Mouse (Mus musculus) midbrain, embryonic 13.5 days (tissue): ENCODE results near the gene Ift46. TPM values are rescaled to one million over a fixed set of nuclear protein-coding genes. Genes with fewer than 3 reads are reported as not detected.

Source experiments
- ATAC-seq: fragments of 200-750 bp; cut with Nextera tagmentation; 2 replicates; pipeline ENCODE4 v1.8.0; 2017; ENCODE audit warnings: mild to moderate bottlenecking, moderate TSS enrichment, moderate library complexity
- H3K27ac ChIP-seq: fragments of 300-500 bp; sonication (generic); 2 replicates; pipeline ENCODE4 v1.5.1; 2015; ENCODE audit warnings: inconsistent platforms, mild to moderate bottlenecking, moderate library complexity
- H3K27me3 ChIP-seq: fragments of 300-500 bp; sonication (generic); 2 replicates; pipeline ENCODE4 v1.6.1; 2015; ENCODE audit warnings: mild to moderate bottlenecking, inconsistent platforms
- H3K36me3 ChIP-seq: fragments of 300-500 bp; sonication (generic); 2 replicates; pipeline ENCODE4 v1.6.1; 2015; ENCODE audit warnings: mild to moderate bottlenecking, inconsistent platforms
- H3K4me1 ChIP-seq: fragments of 300-500 bp; sonication (generic); replicated peaks from 2 replicates; pipeline ENCODE4 v1.6.1; 2015; ENCODE audit warnings: inconsistent platforms
- H3K4me2 ChIP-seq: fragments of 300-500 bp; sonication (generic); replicated peaks from 2 replicates; pipeline ENCODE4 v1.6.1; 2015; ENCODE audit warnings: moderate library complexity, mild to moderate bottlenecking, inconsistent platforms
- H3K4me3 ChIP-seq: fragments of 300-500 bp; sonication (generic); replicated peaks from 2 replicates; pipeline ENCODE4 v1.5.1; 2015; ENCODE audit warnings: mild to moderate bottlenecking, inconsistent platforms
- H3K9ac ChIP-seq: fragments of 300-500 bp; sonication (generic); replicated peaks from 2 replicates; pipeline ENCODE4 v1.6.1; 2015; ENCODE audit warnings: mild to moderate bottlenecking, inconsistent platforms
- H3K9me3 ChIP-seq: fragments of 300-500 bp; sonication (generic); 2 replicates; pipeline ENCODE4 v1.6.1; 2016; ENCODE audit warnings: mild to moderate bottlenecking, inconsistent platforms
- WGBS: fragments of 180-500 bp; shearing (Covaris S2); methylation state at CpG from one replicate; pipeline ENCODE4 v1.1.7; 2015; 5-methylcytosine and 5-hydroxymethylcytosine counted together
- polyA plus RNA-seq: library from polyadenylated mRNA; unstranded; fragments of >200 nt; fragmentation: Nextera tagmentation; extraction: Ambion mirVana; gene quantifications from 2 replicates; pipeline ENCODE4 v1.2.1, GENCODE M21; 2015

The Ift46 gene
- polyA plus RNA-seq, 1 experiment from 2014 or later = 183 TPM

DNA sequence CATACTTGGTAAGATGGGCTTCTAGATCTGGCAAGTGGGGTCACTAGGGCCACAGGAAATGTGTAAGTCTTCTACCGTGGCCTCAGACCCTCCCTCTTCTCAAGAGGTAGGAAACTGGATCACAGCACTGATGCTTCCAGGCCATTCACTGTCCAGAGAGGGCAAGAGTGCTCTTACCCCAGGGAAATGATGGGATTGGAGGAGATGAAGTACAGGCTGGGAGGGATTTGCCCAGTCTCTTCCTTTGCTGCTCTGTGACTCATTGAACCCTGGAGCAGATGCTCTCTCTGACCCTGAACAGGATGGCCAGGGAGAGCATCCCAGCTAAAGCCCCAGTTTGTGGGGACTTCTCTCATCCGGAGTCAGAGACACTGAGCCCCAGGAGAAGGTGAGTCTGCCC lies 43.0 kb upstream of the Ift46 start:
- no peak for ATAC-seq
- Histone ChIP-seq H3K9ac (peak overlapping the region; percentile 36; the same call in 1 of the 2 replicates), H3K4me2 (no peak overlapping the region), H3K9me3 (no peaks in the 10 kb centered on the region), H3K27me3 (no peaks in the 10 kb centered on the region), H3K27ac (peak overlapping the region; percentile 64), H3K4me3 (no peak overlapping the region), H3K4me1 (peaks cover 72% of the 10 kb centered on the region), H3K36me3 (no peaks in the 10 kb centered on the region)
- 48% methylated on average over 2 of the region's 2 CpGs for WGBS

GRCm38 (mm10) chr9:44726431-44727146 lies 41.1 kb upstream of the Ift46 start:
- ATAC-seq = peak; percentile 13; the same call in 1 of the 2 replicates
- H3K9ac ChIP-seq = 0 out of 2 replicates have a peak overlapping the region, but pooled peaks have one; percentile 0

DNA sequence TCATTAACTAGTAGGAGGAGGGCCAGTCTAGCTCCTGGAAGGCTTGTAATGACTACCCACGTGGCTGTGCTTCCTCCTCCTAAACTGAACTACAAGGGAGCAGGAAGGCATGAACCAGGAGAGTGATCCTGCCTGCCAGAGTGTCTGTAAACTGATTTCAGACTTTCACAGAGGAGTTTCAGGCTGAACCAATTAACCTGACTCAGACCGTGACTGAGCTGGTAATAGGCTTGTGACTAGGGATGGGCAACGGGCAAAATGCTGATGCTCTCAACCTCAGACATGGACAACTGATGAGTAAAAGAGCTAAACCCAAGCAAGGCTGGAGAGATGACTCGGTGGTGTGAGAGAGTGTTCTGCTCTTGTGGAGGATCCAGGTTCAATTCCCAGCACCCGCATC lies 40.3 kb upstream of the Ift46 start:
- Histone ChIP-seq H3K9me3 (no peaks in the 10 kb centered on the region), H3K36me3 (no peaks in the 10 kb centered on the region), H3K27ac (no peak overlapping the region), H3K27me3 (peaks cover 3% of the 10 kb centered on the region), H3K4me2 (no peak overlapping the region), H3K4me1 (peaks cover 51% of the 10 kb centered on the region), H3K9ac (no peak overlapping the region), H3K4me3 (no peak overlapping the region)
- 51% methylated on average over 5 of the region's 5 CpGs for WGBS
- ATAC-seq = no peak

More at GRCm38 (mm10) chr9:44726431-44727146, 41.1 kb upstream of the Ift46 start:
- no peaks in the 10 kb centered on the region for H3K9me3 ChIP-seq
- peaks cover 60% of the 10 kb centered on the region for H3K4me1 ChIP-seq
- no peak overlapping the region; the same call in 1 of the 2 replicates for H3K4me2 ChIP-seq
- 40% methylated on average over 10 of the region's 10 CpGs for WGBS
- peak overlapping the region; percentile 49; the same call in 1 of the 2 replicates for H3K27ac ChIP-seq
- H3K36me3 ChIP-seq = no peaks in the 10 kb centered on the region
- no peaks in the 10 kb centered on the region for H3K27me3 ChIP-seq
- no peak overlapping the region for H3K4me3 ChIP-seq

DNA sequence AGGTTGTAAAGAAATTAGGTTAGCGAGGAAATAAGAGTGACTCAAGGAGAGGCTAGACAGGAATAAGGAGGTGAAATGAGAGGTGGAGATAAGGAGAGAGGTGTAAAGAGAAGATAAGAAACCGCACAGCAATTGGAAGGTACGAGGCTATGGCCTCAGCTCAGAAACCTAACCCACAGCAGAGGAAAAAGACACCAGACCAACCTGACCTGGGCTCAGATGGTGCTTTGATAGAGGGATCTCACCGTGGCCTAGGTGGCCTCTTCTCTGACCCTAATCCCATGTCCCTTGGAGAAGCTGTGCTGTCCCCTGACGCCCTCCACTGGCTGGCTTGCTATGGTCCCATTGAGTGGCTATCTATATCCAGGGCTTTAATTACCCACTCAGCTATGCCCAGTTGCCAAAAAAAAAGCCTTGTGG lies 35.6 kb upstream of the Ift46 start:
- 71% methylated on average over 5 of the region's 5 CpGs for WGBS
- Histone ChIP-seq H3K36me3 (no peaks in the 10 kb centered on the region), H3K4me2 (0 out of 2 replicates have a peak overlapping the region, but pooled peaks have one; percentile 100), H3K27ac (no peak overlapping the region), H3K9ac (no peak overlapping the region), H3K9me3 (no peaks in the 10 kb centered on the region), H3K4me3 (no peak overlapping the region), H3K27me3 (peaks cover 31% of the 10 kb centered on the region), H3K4me1 (peaks cover 25% of the 10 kb centered on the region)
- ATAC-seq = no peak

- Histone ChIP-seq H3K4me1 (peaks cover 21% of the 10 kb centered on the region), H3K36me3 (no peaks in the 10 kb centered on the region), H3K9ac (peak overlapping the region; percentile 75; the same call in 1 of the 2 replicates), H3K27me3 (peaks cover 31% of the 10 kb centered on the region), H3K9me3 (no peaks in the 10 kb centered on the region), H3K4me2 (peak overlapping the region; percentile 100), H3K27ac (peak overlapping the region; percentile 45; the same call in 1 of the 2 replicates), H3K4me3 (peak overlapping the region; percentile 63)
- ATAC-seq = no peak
- WGBS = 51% methylated on average over 12 of the region's 12 CpGs
Observed at GRCm38 (mm10) chr9:44732921-44733530, 34.7 kb upstream of the Ift46 start.

- Histone ChIP-seq H3K27me3 (peaks cover 31% of the 10 kb centered on the region), H3K4me1 (peaks cover 21% of the 10 kb centered on the region), H3K4me2 (peak overlapping the region; percentile 100), H3K27ac (peak overlapping the region; percentile 45; the same call in 1 of the 2 replicates), H3K36me3 (no peaks in the 10 kb centered on the region), H3K4me3 (peak overlapping the region; percentile 63), H3K9me3 (no peaks in the 10 kb centered on the region), H3K9ac (peak overlapping the region; percentile 75)
- peak; percentile 57 for ATAC-seq
- 1% methylated on average over 77 of the region's 79 CpGs for WGBS
Observed at GRCm38 (mm10) chr9:44733671-44734523, 33.8 kb upstream of the Ift46 start.

DNA sequence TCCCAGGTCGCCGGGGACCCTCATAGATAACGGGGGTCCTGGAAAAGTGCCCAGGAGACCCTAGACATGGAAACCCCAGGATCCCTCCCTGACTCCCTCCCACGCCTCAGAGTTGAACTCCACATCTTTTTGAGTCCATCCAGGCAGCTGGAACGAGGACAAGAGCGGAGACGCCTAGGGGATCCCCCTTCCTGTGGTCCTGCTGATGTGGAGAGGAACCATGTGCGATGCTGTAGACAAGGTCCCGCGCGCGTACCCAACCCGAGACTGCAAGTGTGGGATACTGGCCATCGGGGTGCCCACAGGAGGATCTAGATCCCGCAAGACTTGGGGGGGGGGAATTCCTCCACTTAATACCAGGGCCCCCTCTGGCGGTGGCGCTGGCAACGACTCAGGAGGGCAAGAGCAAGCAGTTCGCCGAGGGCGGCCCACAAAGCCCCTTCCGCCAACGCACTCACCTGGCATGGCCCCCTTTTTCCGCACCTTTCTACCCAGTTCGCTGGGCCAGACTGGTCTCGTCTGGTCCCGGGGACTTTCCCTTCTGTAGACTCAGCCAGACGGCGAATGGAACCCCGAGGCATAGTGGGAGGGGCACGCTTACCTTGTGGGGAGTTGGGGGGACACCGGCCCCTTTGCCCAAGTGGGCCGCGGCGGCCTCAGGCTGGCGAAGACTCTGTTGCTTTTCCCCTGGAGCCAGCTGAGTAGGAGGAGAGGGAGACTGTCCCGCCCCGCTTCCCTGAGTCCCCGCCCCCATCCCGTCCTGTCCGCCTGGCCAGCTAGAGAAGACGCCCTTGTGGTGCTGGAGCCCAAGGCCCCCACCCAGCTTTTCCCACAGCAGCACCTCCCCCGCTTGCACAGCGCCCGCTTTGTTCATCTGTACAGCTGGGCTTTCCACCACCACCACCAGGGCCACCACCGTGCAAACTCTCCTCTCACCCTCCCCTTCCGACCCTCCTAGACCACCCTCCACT lies 32.9 kb upstream of the Ift46 start, which contains the start of gene Phldb1:
Gene Phldb1 (minus strand): TSS at position 675 of the 971 bp plus-strand sequence.
- H3K4me3 ChIP-seq = peak within 1 kb of the TSS; percentile 63
- H3K27me3 ChIP-seq = peaks cover 31% of the 10 kb centered on the region
- H3K4me1 ChIP-seq = peaks cover 21% of the 10 kb centered on the region
- H3K4me2 ChIP-seq = peak within 1 kb of the TSS; percentile 100
- H3K9ac ChIP-seq = peak within 1 kb of the TSS; percentile 75
- ATAC-seq = peak; percentile 81
- H3K9me3 ChIP-seq = no peaks in the 10 kb centered on the region
- H3K36me3 ChIP-seq = no peaks in the 10 kb centered on the region
- H3K27ac ChIP-seq = peak within 1 kb of the TSS; percentile 25; the same call in 1 of the 2 replicates
- 1% methylated on average over 47 of the region's 47 CpGs for WGBS

- no peak overlapping the region for H3K4me3 ChIP-seq
- peaks cover 21% of the 10 kb centered on the region for H3K4me1 ChIP-seq
- H3K36me3 ChIP-seq = peaks cover under 1% of the 10 kb centered on the region; the same call in 1 of the 2 replicates
- peaks cover 31% of the 10 kb centered on the region for H3K27me3 ChIP-seq
- no peaks in the 10 kb centered on the region for H3K9me3 ChIP-seq
- H3K27ac ChIP-seq = 0 out of 2 replicates have a peak overlapping the region, but pooled peaks have one; percentile 25
- 79% methylated on average over 6 of the region's 6 CpGs for WGBS
- H3K9ac ChIP-seq = no peak overlapping the region
- no peak for ATAC-seq
- no peak overlapping the region for H3K4me2 ChIP-seq
Observed at GRCm38 (mm10) chr9:44735886-44736285, 31.8 kb upstream of the Ift46 start.

GRCm38 (mm10) chr9:44736301-44736700 lies 31.4 kb upstream of the Ift46 start:
- no peak overlapping the region for H3K4me3 ChIP-seq
- ATAC-seq = no peak
- H3K4me1 ChIP-seq = peaks cover 21% of the 10 kb centered on the region
- peaks cover 31% of the 10 kb centered on the region for H3K27me3 ChIP-seq
- no peak overlapping the region for H3K4me2 ChIP-seq
- no peak overlapping the region for H3K9ac ChIP-seq
- H3K9me3 ChIP-seq = no peaks in the 10 kb centered on the region
- no peak overlapping the region for H3K27ac ChIP-seq
- peaks cover 5% of the 10 kb centered on the region for H3K36me3 ChIP-seq
- WGBS = 78% methylated on average over 2 of the region's 2 CpGs

DNA sequence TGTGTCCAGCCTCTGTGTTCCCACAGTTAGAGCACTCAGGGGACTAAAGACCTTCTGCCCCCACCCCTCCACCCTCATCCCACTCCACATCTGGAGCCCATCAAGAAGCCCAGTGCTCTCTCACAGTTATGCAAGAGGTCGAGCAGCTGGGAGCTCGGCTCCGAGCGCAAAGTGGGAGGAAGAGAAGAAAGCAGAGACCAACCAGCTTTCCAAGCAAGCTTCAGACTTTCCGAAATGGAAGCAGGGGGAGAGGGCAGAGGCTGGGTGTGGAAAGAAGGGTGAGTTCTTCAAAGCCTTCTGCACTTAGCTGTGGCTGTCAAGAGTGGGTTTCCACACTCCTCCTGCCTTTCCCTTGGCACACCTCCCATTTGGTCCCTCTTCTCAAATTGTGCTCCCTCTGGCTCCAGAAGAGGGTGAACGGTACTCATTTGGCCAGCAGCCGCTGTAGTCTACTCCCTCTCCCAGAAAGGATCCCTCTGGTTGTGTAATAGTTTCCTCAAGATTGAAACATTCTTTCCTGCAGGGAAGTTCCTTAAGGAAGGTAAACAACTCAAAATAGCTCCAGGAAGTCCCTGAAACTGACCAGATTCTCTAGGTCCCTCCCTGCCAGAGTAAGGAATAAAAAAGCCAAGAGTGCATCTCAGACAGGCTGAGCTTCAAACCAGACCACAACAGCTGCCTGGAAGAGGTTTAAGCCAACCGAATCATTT lies 30.3 kb upstream of the Ift46 start:
- H3K4me1 ChIP-seq = peaks cover 21% of the 10 kb centered on the region
- no peak overlapping the region for H3K4me2 ChIP-seq
- peaks cover 11% of the 10 kb centered on the region for H3K36me3 ChIP-seq
- 63% methylated on average over 8 of the region's 8 CpGs for WGBS
- H3K4me3 ChIP-seq = no peak overlapping the region
- H3K27me3 ChIP-seq = peaks cover 29% of the 10 kb centered on the region
- no peak for ATAC-seq
- H3K27ac ChIP-seq = no peak overlapping the region
- H3K9me3 ChIP-seq = no peaks in the 10 kb centered on the region
- no peak overlapping the region for H3K9ac ChIP-seq
